Mouse (Mus musculus): ENCODE data around the gene Psd4. TPM values are rescaled to one million over a fixed set of nuclear protein-coding genes. Genes with fewer than 3 reads are reported as not detected.

The Psd4 gene
- polyA plus RNA-seq, 1 experiment = 0.79 TPM

GRCm38 (mm10) chr2:24378747-24379450 lies 11.5 kb downstream of the Psd4 start:
- Histone ChIP-seq H3K4me3 (replicated peaks; ENCODE audit: insufficient read depth, low read depth, low read length) (no peak overlapping the region), H3K4me1 (ENCODE audit: control insufficient read depth, insufficient read depth, low read length) (no peaks in the 10 kb centered on the region), H3K27me3 (ENCODE audit: control insufficient read depth, insufficient read depth, low read length) (no peaks in the 10 kb centered on the region), H3K27ac (ENCODE audit: insufficient read depth, low read length) (no peak overlapping the region)
- DNase-seq = no peak
- WGBS = 86% methylated on average over 5 of the region's 5 CpGs
- TF ChIP-seq CTCF (IDR thresholded peaks at IDR 0.05; ENCODE audit: borderline replicate concordance, insufficient read depth, low read depth, low read length) = no peak
- no peak for TF ChIP-seq POLR2A (IDR thresholded peaks at IDR 0.05; ENCODE audit: borderline replicate concordance, insufficient read depth, low read length)

- DNase-seq = no peak
- no peaks in the 10 kb centered on the region for H3K27me3 ChIP-seq (ENCODE audit: control insufficient read depth, insufficient read depth, low read length)
- WGBS = 78% methylated on average over 9 of the region's 9 CpGs
- TF ChIP-seq POLR2A (IDR thresholded peaks at IDR 0.05; ENCODE audit: borderline replicate concordance, insufficient read depth, low read length) (no peak), CTCF (IDR thresholded peaks at IDR 0.05; ENCODE audit: borderline replicate concordance, insufficient read depth, low read depth, low read length) (no peak)
- H3K4me3 ChIP-seq (replicated peaks; ENCODE audit: insufficient read depth, low read depth, low read length) = no peak overlapping the region
- no peak overlapping the region for H3K27ac ChIP-seq (ENCODE audit: insufficient read depth, low read length)
- no peaks in the 10 kb centered on the region for H3K4me1 ChIP-seq (ENCODE audit: control insufficient read depth, insufficient read depth, low read length)
These were observed 15.3 kb downstream of the Psd4 start for GRCm38 (mm10) chr2:24382456-24383230.

- Histone ChIP-seq H3K4me3 (replicated peaks; ENCODE audit: insufficient read depth, low read depth, low read length) (no peak overlapping the region), H3K27ac (ENCODE audit: insufficient read depth, low read length) (no peak overlapping the region), H3K4me1 (ENCODE audit: control insufficient read depth, insufficient read depth, low read length) (no peaks in the 10 kb centered on the region), H3K27me3 (ENCODE audit: control insufficient read depth, insufficient read depth, low read length) (no peaks in the 10 kb centered on the region)
- 88% methylated on average over 3 of the region's 3 CpGs for WGBS
- TF ChIP-seq POLR2A (IDR thresholded peaks at IDR 0.05; ENCODE audit: borderline replicate concordance, insufficient read depth, low read length) (no peak), CTCF (IDR thresholded peaks at IDR 0.05; ENCODE audit: borderline replicate concordance, insufficient read depth, low read depth, low read length) (no peak)
- no peak for DNase-seq
These were observed 16.3 kb downstream of the Psd4 start for GRCm38 (mm10) chr2:24383636-24384035.

- Histone ChIP-seq H3K4me3 (replicated peaks; ENCODE audit: insufficient read depth, low read depth, low read length) (no peak overlapping the region), H3K4me1 (ENCODE audit: control insufficient read depth, insufficient read depth, low read length) (no peaks in the 10 kb centered on the region), H3K27ac (ENCODE audit: insufficient read depth, low read length) (no peak overlapping the region), H3K27me3 (ENCODE audit: control insufficient read depth, insufficient read depth, low read length) (no peaks in the 10 kb centered on the region)
- TF ChIP-seq CTCF (IDR thresholded peaks at IDR 0.05; ENCODE audit: borderline replicate concordance, insufficient read depth, low read depth, low read length) (no peak), POLR2A (IDR thresholded peaks at IDR 0.05; ENCODE audit: borderline replicate concordance, insufficient read depth, low read length) (no peak)
- no peak for DNase-seq
These were observed 17.0 kb downstream of the Psd4 start for GRCm38 (mm10) chr2:24384393-24384792.

- H3K27ac ChIP-seq (ENCODE audit: insufficient read depth, low read length) = no peak overlapping the region
- TF ChIP-seq CTCF (IDR thresholded peaks at IDR 0.05; ENCODE audit: borderline replicate concordance, insufficient read depth, low read depth, low read length) (no peak), POLR2A (IDR thresholded peaks at IDR 0.05; ENCODE audit: borderline replicate concordance, insufficient read depth, low read length) (no peak)
- H3K27me3 ChIP-seq (ENCODE audit: control insufficient read depth, insufficient read depth, low read length) = no peaks in the 10 kb centered on the region
- 83% methylated on average over 14 of the region's 14 CpGs for whole genome bisulfite sequencing
- H3K4me3 ChIP-seq (replicated peaks; ENCODE audit: insufficient read depth, low read depth, low read length) = no peak overlapping the region
- no peak for DNase-seq
- no peaks in the 10 kb centered on the region for H3K4me1 ChIP-seq (ENCODE audit: control insufficient read depth, insufficient read depth, low read length)
These were observed 18.0 kb downstream of the Psd4 start for GRCm38 (mm10) chr2:24385111-24385961.

GRCm38 (mm10) chr2:24386158-24386963 lies 19.0 kb downstream of the Psd4 start:
- TF ChIP-seq POLR2A (IDR thresholded peaks at IDR 0.05; ENCODE audit: borderline replicate concordance, insufficient read depth, low read length) (no peak), CTCF (IDR thresholded peaks at IDR 0.05; ENCODE audit: borderline replicate concordance, insufficient read depth, low read depth, low read length) (no peak)
- DNase-seq = no peak
- H3K27me3 ChIP-seq (ENCODE audit: control insufficient read depth, insufficient read depth, low read length) = no peaks in the 10 kb centered on the region
- no peaks in the 10 kb centered on the region for H3K4me1 ChIP-seq (ENCODE audit: control insufficient read depth, insufficient read depth, low read length)
- no peak overlapping the region for H3K27ac ChIP-seq (ENCODE audit: insufficient read depth, low read length)
- 88% methylated on average over 21 of the region's 21 CpGs for WGBS
- H3K4me3 ChIP-seq (replicated peaks; ENCODE audit: insufficient read depth, low read depth, low read length) = no peak overlapping the region

- 95% methylated on average over 2 of the region's 2 CpGs for WGBS
These were observed 19.6 kb downstream of the Psd4 start for GRCm38 (mm10) chr2:24386964-24387320.

More at GRCm38 (mm10) chr2:24386964-24387320, 19.6 kb downstream of the Psd4 start:
- Histone ChIP-seq H3K27me3 (ENCODE audit: control insufficient read depth, insufficient read depth, low read length) (no peaks in the 10 kb centered on the region), H3K4me1 (ENCODE audit: control insufficient read depth, insufficient read depth, low read length) (no peaks in the 10 kb centered on the region), H3K27ac (ENCODE audit: insufficient read depth, low read length) (no peak overlapping the region), H3K4me3 (replicated peaks; ENCODE audit: insufficient read depth, low read depth, low read length) (no peak overlapping the region)
- TF ChIP-seq POLR2A (IDR thresholded peaks at IDR 0.05; ENCODE audit: borderline replicate concordance, insufficient read depth, low read length) = no peak
- no peak for TF ChIP-seq CTCF (IDR thresholded peaks at IDR 0.05; ENCODE audit: borderline replicate concordance, insufficient read depth, low read depth, low read length)
- DNase-seq = no peak
